Mouse (Mus musculus): ENCODE results near the gene Camk1d. TPM values are rescaled to one million over a fixed set of nuclear protein-coding genes. Genes with fewer than 3 reads are reported as not detected.

The Camk1d gene
- total RNA-seq, 2 experiments from 2014 or later = 159 to 180 TPM

- no peak for TF ChIP-seq CTCF (conservative IDR thresholded peaks at IDR 0.05)
Observed at GRCm38 (mm10) chr2:5372886-5373429, 341.4 kb downstream of the Camk1d start.

GRCm38 (mm10) chr2:5371316-5371715 is 343.0 kb downstream of the Camk1d start:
- TF ChIP-seq CTCF (conservative IDR thresholded peaks at IDR 0.05) = no peak
- no peak overlapping the region for H3K4me3 ChIP-seq
- H3K27ac ChIP-seq = 0 out of 2 replicates have a peak overlapping the region, but pooled peaks have one; percentile 14
- DNase-seq (ENCODE audit: low spot score in 2 of 2) = no peak

More at GRCm38 (mm10) chr2:5372886-5373429, 341.4 kb downstream of the Camk1d start:
- H3K27ac ChIP-seq = no peak overlapping the region
- no peak for DNase-seq (ENCODE audit: low spot score in 2 of 2)
- no peak overlapping the region for H3K4me3 ChIP-seq

- Histone ChIP-seq H3K4me3 (no peak overlapping the region), H3K27ac (no peak overlapping the region)
- TF ChIP-seq CTCF (conservative IDR thresholded peaks at IDR 0.05) = no peak
- DNase-seq (ENCODE audit: low spot score in 2 of 2) = no peak
Observed at GRCm38 (mm10) chr2:5370591-5370990, 343.7 kb downstream of the Camk1d start.

- TF ChIP-seq CTCF (conservative IDR thresholded peaks at IDR 0.05) = no peak
- no peak overlapping the region for H3K27ac ChIP-seq
- no peak for DNase-seq (ENCODE audit: low spot score in 2 of 2)
Observed at GRCm38 (mm10) chr2:5363836-5364235, 350.5 kb downstream of the Camk1d start.

GRCm38 (mm10) chr2:5358049-5358448 is 356.3 kb downstream of the Camk1d start:
- Histone ChIP-seq H3K4me3 (no peak overlapping the region), H3K27ac (no peak overlapping the region)
- no peak for TF ChIP-seq CTCF (conservative IDR thresholded peaks at IDR 0.05)
- no peak for DNase-seq (ENCODE audit: low spot score in 2 of 2)

More at GRCm38 (mm10) chr2:5363836-5364235, 350.5 kb downstream of the Camk1d start:
- no peak overlapping the region for H3K4me3 ChIP-seq

- TF ChIP-seq CTCF (conservative IDR thresholded peaks at IDR 0.05) = no peak
- DNase-seq (ENCODE audit: low spot score in 2 of 2) = no peak
- Histone ChIP-seq H3K27ac (no peak overlapping the region), H3K4me3 (no peak overlapping the region)
Observed at GRCm38 (mm10) chr2:5357056-5357455, 357.3 kb downstream of the Camk1d start.

GRCm38 (mm10) chr2:5352821-5353522 is 361.3 kb downstream of the Camk1d start:
- TF ChIP-seq CTCF (conservative IDR thresholded peaks at IDR 0.05) = no peak
- H3K4me3 ChIP-seq = no peak overlapping the region
- DNase-seq (ENCODE audit: low spot score in 2 of 2) = no peak

GRCm38 (mm10) chr2:5345344-5345743 is 369.0 kb downstream of the Camk1d start:
- H3K27ac ChIP-seq = no peak overlapping the region; the same call in 1 of the 2 replicates
- H3K4me3 ChIP-seq = no peak overlapping the region
- TF ChIP-seq CTCF (conservative IDR thresholded peaks at IDR 0.05) = no peak
- DNase-seq (ENCODE audit: low spot score in 2 of 2) = no peak

More at GRCm38 (mm10) chr2:5352821-5353522, 361.3 kb downstream of the Camk1d start:
- H3K27ac ChIP-seq = no peak overlapping the region

- H3K4me3 ChIP-seq = no peak overlapping the region
- H3K27ac ChIP-seq = no peak overlapping the region
- TF ChIP-seq CTCF (conservative IDR thresholded peaks at IDR 0.05) = no peak
- DNase-seq (ENCODE audit: low spot score in 2 of 2) = no peak
Observed at GRCm38 (mm10) chr2:5327533-5328250, 386.6 kb downstream of the Camk1d start.

GRCm38 (mm10) chr2:5324806-5325205 is 389.5 kb downstream of the Camk1d start:
- no peak for TF ChIP-seq CTCF (conservative IDR thresholded peaks at IDR 0.05)
- no peak for DNase-seq (ENCODE audit: low spot score in 2 of 2)
- H3K27ac ChIP-seq = no peak overlapping the region

GRCm38 (mm10) chr2:5321660-5322295 is 392.5 kb downstream of the Camk1d start:
- no peak for TF ChIP-seq CTCF (conservative IDR thresholded peaks at IDR 0.05)
- no peak overlapping the region for H3K27ac ChIP-seq
- H3K4me3 ChIP-seq = no peak overlapping the region
- DNase-seq (ENCODE audit: low spot score in 2 of 2) = no peak

More at GRCm38 (mm10) chr2:5324806-5325205, 389.5 kb downstream of the Camk1d start:
- H3K4me3 ChIP-seq = no peak overlapping the region

- no peak for TF ChIP-seq CTCF (conservative IDR thresholded peaks at IDR 0.05)
- DNase-seq (ENCODE audit: low spot score in 2 of 2) = no peak
- Histone ChIP-seq H3K4me3 (no peak overlapping the region), H3K27ac (no peak overlapping the region)
Observed at GRCm38 (mm10) chr2:5319138-5319537, 395.2 kb downstream of the Camk1d start.

- no peak overlapping the region for H3K4me3 ChIP-seq
- no peak overlapping the region for H3K27ac ChIP-seq
- no peak for TF ChIP-seq CTCF (conservative IDR thresholded peaks at IDR 0.05)
- no peak for DNase-seq (ENCODE audit: low spot score in 2 of 2)
Observed at GRCm38 (mm10) chr2:5316763-5317162, 397.6 kb downstream of the Camk1d start.
